Mouse (Mus musculus): ENCODE measurements at regions not wholly inside any gene's neighbourhood (a gene's known extent, or its start where the extent isn't known, plus 50 kb on each side); places are given as distances from the start of the nearest gene placed in this dataset.

- peaks cover 11% of the 10 kb centered on the region for H3K9me3 ChIP-seq (ENCODE audit: low read length)
- H3K36me3 ChIP-seq (ENCODE audit: insufficient read depth, low read length), result no peaks in the 10 kb centered on the region
- no peaks in the 10 kb centered on the region; the same call in 1 of the 2 replicates for H3K4me1 ChIP-seq (replicated peaks; ENCODE audit: low read depth, low read length)
- no peak overlapping the region for H3K4me3 ChIP-seq (replicated peaks; ENCODE audit: low read length)
- TF ChIP-seq CTCF (conservative IDR thresholded peaks at IDR 0.05; ENCODE audit: low read length), result no peak
- no peak for TF ChIP-seq NANOG (IDR thresholded peaks at IDR 0.05; ENCODE audit: borderline replicate concordance, low read length)
- TF ChIP-seq POU5F1 (IDR thresholded peaks at IDR 0.05; ENCODE audit: borderline replicate concordance, low read length), result no peak
- no peaks in the 10 kb centered on the region for H3K27me3 ChIP-seq (ENCODE audit: insufficient read depth, low read length)
Observed at GRCm38 (mm10) chr7:66513411-66513810, 86.1 kb upstream of the Aldh1a3 start.

DNA sequence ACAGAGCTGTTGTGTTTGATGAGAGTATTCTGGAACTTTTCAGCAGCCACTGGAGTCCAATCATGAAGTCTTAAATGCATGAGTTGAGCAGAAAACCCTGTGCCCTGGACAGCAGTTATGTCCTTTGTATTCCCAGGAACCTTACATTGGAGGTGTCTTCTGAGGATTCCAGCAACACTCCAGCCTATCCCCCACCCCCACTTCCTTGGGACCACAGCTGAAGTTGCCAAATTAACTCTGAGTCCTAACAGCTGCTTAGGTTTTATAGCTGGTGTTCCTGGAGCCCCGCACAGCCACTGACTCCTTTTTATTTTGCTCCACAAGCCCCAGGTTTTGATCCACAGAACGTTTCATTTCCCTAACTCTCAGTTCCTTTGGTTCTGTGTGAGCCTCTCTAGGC lies 78.4 kb upstream of the Aldh1a3 start:
- H3K9me3 ChIP-seq (ENCODE audit: low read length), result peaks cover 6% of the 10 kb centered on the region
- H3K36me3 ChIP-seq (ENCODE audit: insufficient read depth, low read length), result no peaks in the 10 kb centered on the region
- H3K27me3 ChIP-seq (ENCODE audit: insufficient read depth, low read length), result no peaks in the 10 kb centered on the region
- TF ChIP-seq CTCF (conservative IDR thresholded peaks at IDR 0.05; ENCODE audit: low read length) (no peak), NANOG (IDR thresholded peaks at IDR 0.05; ENCODE audit: borderline replicate concordance, low read length) (no peak), POU5F1 (IDR thresholded peaks at IDR 0.05; ENCODE audit: borderline replicate concordance, low read length) (no peak)
- H3K4me3 ChIP-seq (replicated peaks; ENCODE audit: low read length), result no peak overlapping the region
- H3K4me1 ChIP-seq (replicated peaks; ENCODE audit: low read depth, low read length), result no peaks in the 10 kb centered on the region

GRCm38 (mm10) chr7:66504519-66504918 lies 77.2 kb upstream of the Aldh1a3 start:
- Histone ChIP-seq H3K4me3 (replicated peaks; ENCODE audit: low read length) (no peak overlapping the region), H3K36me3 (ENCODE audit: insufficient read depth, low read length) (no peaks in the 10 kb centered on the region), H3K27me3 (ENCODE audit: insufficient read depth, low read length) (no peaks in the 10 kb centered on the region), H3K9me3 (ENCODE audit: low read length) (peaks cover 13% of the 10 kb centered on the region), H3K4me1 (replicated peaks; ENCODE audit: low read depth, low read length) (no peaks in the 10 kb centered on the region)
- no peak for TF ChIP-seq POU5F1 (IDR thresholded peaks at IDR 0.05; ENCODE audit: borderline replicate concordance, low read length)
- no peak for TF ChIP-seq NANOG (IDR thresholded peaks at IDR 0.05; ENCODE audit: borderline replicate concordance, low read length)
- TF ChIP-seq CTCF (conservative IDR thresholded peaks at IDR 0.05; ENCODE audit: low read length), result no peak

- Histone ChIP-seq H3K27me3 (ENCODE audit: insufficient read depth, low read length) (peaks cover 8% of the 10 kb centered on the region; the same call in 1 of the 2 replicates), H3K36me3 (ENCODE audit: insufficient read depth, low read length) (no peaks in the 10 kb centered on the region), H3K9me3 (ENCODE audit: low read length) (peaks cover 8% of the 10 kb centered on the region; the same call in 1 of the 2 replicates), H3K4me3 (replicated peaks; ENCODE audit: low read length) (no peak overlapping the region), H3K4me1 (replicated peaks; ENCODE audit: low read depth, low read length) (no peaks in the 10 kb centered on the region)
- TF ChIP-seq POU5F1 (IDR thresholded peaks at IDR 0.05; ENCODE audit: borderline replicate concordance, low read length) (no peak), NANOG (IDR thresholded peaks at IDR 0.05; ENCODE audit: borderline replicate concordance, low read length) (no peak), CTCF (conservative IDR thresholded peaks at IDR 0.05; ENCODE audit: low read length) (no peak)
Observed at GRCm38 (mm10) chr7:66501425-66501824, 74.1 kb upstream of the Aldh1a3 start.

DNA sequence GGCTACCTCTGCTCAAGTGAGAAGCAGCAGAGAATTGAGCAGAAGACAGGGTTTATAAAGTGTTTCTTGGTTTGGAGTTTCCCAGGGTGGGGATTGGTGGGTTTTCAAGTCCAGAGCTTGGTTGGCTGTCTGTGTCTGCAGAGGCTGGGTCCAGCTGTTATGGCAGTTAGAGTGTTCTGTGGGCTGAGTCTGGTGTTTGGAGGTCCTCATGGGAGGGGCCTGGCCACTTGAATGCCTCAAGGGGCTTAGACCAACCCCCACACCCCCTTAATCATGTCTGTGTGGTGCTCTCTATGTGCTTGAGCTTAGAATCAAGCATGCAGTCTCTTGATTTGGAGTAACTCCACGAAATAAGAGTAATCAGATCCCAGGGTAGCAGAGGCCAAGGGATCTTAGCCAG lies 70.2 kb upstream of the Aldh1a3 start:
- H3K4me3 ChIP-seq (replicated peaks; ENCODE audit: low read length), result no peak overlapping the region
- no peaks in the 10 kb centered on the region for H3K36me3 ChIP-seq (ENCODE audit: insufficient read depth, low read length)
- H3K4me1 ChIP-seq (replicated peaks; ENCODE audit: low read depth, low read length), result peaks cover 12% of the 10 kb centered on the region
- H3K9me3 ChIP-seq (ENCODE audit: low read length), result peaks cover 8% of the 10 kb centered on the region; the same call in 1 of the 2 replicates
- no peak for TF ChIP-seq CTCF (conservative IDR thresholded peaks at IDR 0.05; ENCODE audit: low read length)
- no peak for TF ChIP-seq POU5F1 (IDR thresholded peaks at IDR 0.05; ENCODE audit: borderline replicate concordance, low read length)
- H3K27me3 ChIP-seq (ENCODE audit: insufficient read depth, low read length), result peaks cover 8% of the 10 kb centered on the region; the same call in 1 of the 2 replicates

DNA sequence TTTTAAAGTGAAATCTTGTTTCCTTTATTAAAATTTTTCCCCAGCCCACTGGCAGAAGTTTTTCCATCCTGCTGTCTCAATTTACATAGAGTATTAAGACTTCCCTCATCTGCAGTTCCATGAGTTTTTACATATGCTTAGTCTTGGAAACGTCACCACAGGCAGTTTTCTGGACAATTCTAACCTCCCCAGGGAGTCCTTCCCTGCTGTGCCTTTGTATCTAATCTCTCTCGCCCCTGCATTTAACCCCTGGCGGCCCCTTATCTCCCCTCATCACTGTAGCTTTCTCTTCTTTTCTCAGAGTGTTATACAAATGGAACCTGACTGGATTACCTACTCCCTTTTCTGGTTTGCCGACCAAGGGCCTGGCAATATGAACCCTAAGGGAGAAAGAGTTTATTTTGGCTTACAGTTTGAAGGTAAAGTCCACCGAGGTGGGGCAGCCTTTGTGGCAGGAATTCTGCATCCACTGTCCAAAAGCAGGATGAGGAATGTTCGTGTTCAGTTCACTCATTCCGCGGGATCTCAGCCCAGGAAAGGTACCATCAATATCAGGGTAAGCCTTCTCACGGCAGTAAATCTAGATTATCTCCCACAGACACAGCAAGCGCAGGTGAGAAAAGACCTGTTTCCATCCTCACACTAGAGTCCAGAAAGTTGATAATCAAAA lies 66.0 kb upstream of the Aldh1a3 start:
- Histone ChIP-seq H3K4me3 (replicated peaks; ENCODE audit: low read length) (no peak overlapping the region), H3K27me3 (ENCODE audit: insufficient read depth, low read length) (peaks cover 8% of the 10 kb centered on the region; the same call in 1 of the 2 replicates), H3K36me3 (ENCODE audit: insufficient read depth, low read length) (no peaks in the 10 kb centered on the region), H3K4me1 (replicated peaks; ENCODE audit: low read depth, low read length) (peaks cover 26% of the 10 kb centered on the region), H3K9me3 (ENCODE audit: low read length) (no peaks in the 10 kb centered on the region)
- TF ChIP-seq NANOG (IDR thresholded peaks at IDR 0.05; ENCODE audit: borderline replicate concordance, low read length) (no peak), POU5F1 (IDR thresholded peaks at IDR 0.05; ENCODE audit: borderline replicate concordance, low read length) (no peak), CTCF (conservative IDR thresholded peaks at IDR 0.05; ENCODE audit: low read length) (no peak)

GRCm38 (mm10) chr7:66492748-66493147 lies 65.4 kb upstream of the Aldh1a3 start:
- no peaks in the 10 kb centered on the region for H3K36me3 ChIP-seq (ENCODE audit: insufficient read depth, low read length)
- H3K4me3 ChIP-seq (replicated peaks; ENCODE audit: low read length), result no peak overlapping the region
- peaks cover 26% of the 10 kb centered on the region for H3K4me1 ChIP-seq (replicated peaks; ENCODE audit: low read depth, low read length)
- H3K27me3 ChIP-seq (ENCODE audit: insufficient read depth, low read length), result peaks cover 8% of the 10 kb centered on the region; the same call in 1 of the 2 replicates
- no peaks in the 10 kb centered on the region for H3K9me3 ChIP-seq (ENCODE audit: low read length)
- TF ChIP-seq POU5F1 (IDR thresholded peaks at IDR 0.05; ENCODE audit: borderline replicate concordance, low read length) (no peak), NANOG (IDR thresholded peaks at IDR 0.05; ENCODE audit: borderline replicate concordance, low read length) (no peak), CTCF (conservative IDR thresholded peaks at IDR 0.05; ENCODE audit: low read length) (no peak)

DNA sequence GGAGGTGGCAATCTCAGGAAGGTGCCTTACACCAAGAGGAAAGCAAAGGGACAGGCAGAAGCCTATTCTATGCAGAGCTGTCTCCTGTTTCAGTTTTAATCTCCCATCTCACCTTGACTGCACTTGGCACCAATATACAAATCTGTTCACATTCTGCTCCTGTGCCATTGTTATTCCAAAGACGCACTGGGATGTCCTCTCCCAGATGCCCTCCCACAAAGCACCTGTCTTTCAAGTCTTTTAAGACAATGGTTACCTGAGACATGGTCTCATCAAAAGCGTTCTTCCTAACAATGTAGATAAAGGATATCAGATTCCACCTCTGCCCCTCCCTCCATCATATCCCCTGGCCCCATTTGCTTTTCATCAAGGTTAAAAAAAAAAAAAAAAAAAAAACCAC lies 64.2 kb upstream of the Aldh1a3 start:
- no peaks in the 10 kb centered on the region for H3K36me3 ChIP-seq (ENCODE audit: insufficient read depth, low read length)
- TF ChIP-seq NANOG (IDR thresholded peaks at IDR 0.05; ENCODE audit: borderline replicate concordance, low read length) (peak; percentile 45; the same call in 1 of the 2 replicates), POU5F1 (IDR thresholded peaks at IDR 0.05; ENCODE audit: borderline replicate concordance, low read length) (no peak), CTCF (conservative IDR thresholded peaks at IDR 0.05; ENCODE audit: low read length) (no peak)

DNA sequence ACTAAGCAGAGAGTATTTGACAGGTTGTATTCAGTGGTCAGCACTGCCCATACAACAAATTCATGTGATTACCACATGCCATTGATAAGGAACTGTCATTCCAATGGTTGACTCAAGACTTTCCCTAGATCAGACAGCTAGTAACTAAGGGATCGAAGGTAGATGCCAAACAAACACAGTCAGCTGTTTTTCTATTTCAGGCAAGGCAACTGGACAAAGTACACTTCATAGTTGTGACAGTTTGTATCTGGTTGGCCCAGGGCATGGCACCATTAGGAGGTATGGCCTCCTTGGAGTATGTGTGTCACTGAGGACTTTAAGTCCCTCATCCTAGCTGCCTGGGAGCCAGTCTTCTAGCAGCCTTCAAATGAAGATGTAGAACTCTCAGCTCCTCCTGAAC lies 62.8 kb upstream of the Aldh1a3 start:
- peaks cover 3% of the 10 kb centered on the region; the same call in 1 of the 2 replicates for H3K27me3 ChIP-seq (ENCODE audit: insufficient read depth, low read length)
- H3K9me3 ChIP-seq (ENCODE audit: low read length), result no peaks in the 10 kb centered on the region
- peaks cover 26% of the 10 kb centered on the region for H3K4me1 ChIP-seq (replicated peaks; ENCODE audit: low read depth, low read length)
- no peaks in the 10 kb centered on the region for H3K36me3 ChIP-seq (ENCODE audit: insufficient read depth, low read length)
- H3K4me3 ChIP-seq (replicated peaks; ENCODE audit: low read length), result no peak overlapping the region
- TF ChIP-seq CTCF (conservative IDR thresholded peaks at IDR 0.05; ENCODE audit: low read length) (no peak), POU5F1 (IDR thresholded peaks at IDR 0.05; ENCODE audit: borderline replicate concordance, low read length) (no peak), NANOG (IDR thresholded peaks at IDR 0.05; ENCODE audit: borderline replicate concordance, low read length) (no peak)

More for the DNA sequence above, 64.2 kb upstream of the Aldh1a3 start:
- H3K4me1 ChIP-seq (replicated peaks; ENCODE audit: low read depth, low read length), result peaks cover 26% of the 10 kb centered on the region
- no peaks in the 10 kb centered on the region for H3K27me3 ChIP-seq (ENCODE audit: insufficient read depth, low read length)
- H3K9me3 ChIP-seq (ENCODE audit: low read length), result no peaks in the 10 kb centered on the region
- H3K4me3 ChIP-seq (replicated peaks; ENCODE audit: low read length), result no peak overlapping the region
